10 mouse cellular contexts compared by ENCODE assay signal in the genomic region with DNA sequence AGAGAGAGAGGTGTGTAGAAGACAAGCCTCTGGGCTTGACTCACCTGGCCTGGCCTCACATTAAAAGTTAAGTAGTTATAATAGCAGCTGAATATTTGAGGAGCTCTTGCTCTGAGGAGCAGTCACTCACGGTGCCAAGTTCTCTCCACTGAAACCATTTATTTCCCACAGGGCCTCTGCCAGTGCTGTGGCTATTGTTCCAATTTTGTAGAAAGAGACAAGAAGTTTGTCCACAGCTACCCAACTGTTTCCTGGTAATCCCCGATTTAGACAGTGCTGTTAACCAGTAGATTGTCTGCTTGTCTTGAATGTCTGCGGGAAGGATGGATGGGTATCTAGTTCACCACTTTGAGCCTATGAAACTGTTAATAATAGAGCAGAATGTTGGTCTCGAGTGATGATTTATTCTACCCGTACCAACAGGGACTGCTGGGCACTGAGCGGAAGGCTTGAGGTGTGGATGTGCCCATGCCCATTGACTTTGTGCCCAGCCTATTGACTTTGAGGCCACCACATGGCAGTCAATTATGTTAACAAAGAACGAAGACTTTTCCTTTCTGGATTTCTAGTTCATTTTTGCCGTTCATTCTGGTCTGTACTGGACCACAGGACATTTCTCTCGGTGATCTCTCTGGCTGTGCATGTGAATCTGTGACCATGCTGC.
"Had no signal": no experiment of that assay in that cellular context is flagged by ENCODE, and none has a peak within 500 bp of the region (broad histone marks: within the 10 kb centered on the region; RNA-seq: fewer than 3 reads in every experiment).

No protein-coding gene starts in this region.

- H3K27me3 ChIP-seq: limb, embryonic 12.5 days; liver, embryonic 12.5 days; midbrain, embryonic 15.5 days; neural tube, embryonic 12.5 days had no signal

- H3K4me2 ChIP-seq: limb, embryonic 12.5 days; liver, embryonic 12.5 days; midbrain, embryonic 11.5 days; midbrain, embryonic 15.5 days; neural tube, embryonic 12.5 days had no signal

- H3K36me3 ChIP-seq: midbrain, embryonic 15.5 days had no signal

- H3K27ac ChIP-seq: limb, embryonic 12.5 days; liver, embryonic 12.5 days; midbrain, embryonic 15.5 days; neural tube, embryonic 12.5 days; stomach, postnatal 0 days had no signal

- H3K4me3 ChIP-seq: limb, embryonic 12.5 days; liver, embryonic 12.5 days; midbrain, embryonic 15.5 days; neural tube, embryonic 12.5 days had no signal

- H3K4me1 ChIP-seq: limb, embryonic 12.5 days; neural tube, embryonic 12.5 days had no signal

- DNase-seq: kidney, adult 8-10 months; kidney, postnatal 25 days; layer of hippocampus, adult 9-11 months; thymus, postnatal 4 days had no signal

- ATAC-seq: liver, embryonic 12.5 days; midbrain, embryonic 15.5 days had no signal

- H3K9ac ChIP-seq: limb, embryonic 12.5 days; liver, embryonic 12.5 days; midbrain, embryonic 15.5 days; neural tube, embryonic 12.5 days had no signal

- H3K9me3 ChIP-seq: limb, embryonic 12.5 days; liver, embryonic 12.5 days; midbrain, embryonic 15.5 days; neural tube, embryonic 12.5 days had no signal
